Mouse (Mus musculus) thymus, postnatal 36 days (tissue): ENCODE data around the gene Ttf1.
"Not testable (repeated sequence)": the region's sequence is repeated elsewhere in the genome, so short reads cannot be mapped to it uniquely, and the experiment has no call there.

Source experiments
- DNase-seq, 2 experiments: peaks; one replicate each; pipeline ENCODE4 v3.0.0; 2022; ENCODE audit warnings: mixed read lengths in 2 of 2

The Ttf1 gene

GRCm38 (mm10) chr2:29065796-29066195 lies 5.7 kb downstream of the Ttf1 start:
- no peak for DNase-seq

- DNase-seq, result no peak
Observed at GRCm38 (mm10) chr2:29066410-29066809, 6.3 kb downstream of the Ttf1 start.

- no peak for DNase-seq
Observed at GRCm38 (mm10) chr2:29074676-29075075, 14.6 kb downstream of the Ttf1 start.

GRCm38 (mm10) chr2:29075331-29076070 lies 15.4 kb downstream of the Ttf1 start:
- DNase-seq, result no peak

GRCm38 (mm10) chr2:29076226-29076625 lies 16.2 kb downstream of the Ttf1 start:
- DNase-seq, result no peak

GRCm38 (mm10) chr2:29081965-29082364 lies 21.9 kb downstream of the Ttf1 start:
- DNase-seq, result no peak

GRCm38 (mm10) chr2:29086026-29086425 lies 26.0 kb downstream of the Ttf1 start:
- no peak for DNase-seq

GRCm38 (mm10) chr2:29089276-29089675 lies 29.2 kb downstream of the Ttf1 start:
- not testable (repeated sequence) for DNase-seq

GRCm38 (mm10) chr2:29095674-29096073 lies 35.6 kb downstream of the Ttf1 start:
- no peak for DNase-seq

GRCm38 (mm10) chr2:29096751-29097150 lies 36.7 kb downstream of the Ttf1 start:
- DNase-seq, result no peak

- peak; percentile 55 to 60 for DNase-seq
Observed at GRCm38 (mm10) chr2:29097465-29097864, 37.4 kb downstream of the Ttf1 start.

- DNase-seq, result not testable (repeated sequence)
Observed at GRCm38 (mm10) chr2:29097955-29098354, 37.9 kb downstream of the Ttf1 start.

GRCm38 (mm10) chr2:29098786-29099185 lies 38.7 kb downstream of the Ttf1 start:
- no peak for DNase-seq

- DNase-seq, result no peak
Observed at GRCm38 (mm10) chr2:29099646-29100045, 39.6 kb downstream of the Ttf1 start.

- no peak for DNase-seq
Observed at GRCm38 (mm10) chr2:29100822-29101534, 40.9 kb downstream of the Ttf1 start.

GRCm38 (mm10) chr2:29102416-29103377 lies 42.6 kb downstream of the Ttf1 start:
- DNase-seq, result not testable (repeated sequence)

- DNase-seq, result no peak
Observed at GRCm38 (mm10) chr2:29120969-29121368, 60.9 kb downstream of the Ttf1 start.

GRCm38 (mm10) chr2:29122446-29122845 lies 62.4 kb downstream of the Ttf1 start:
- peak in 1 of 2 experiments; percentile 33 for DNase-seq

GRCm38 (mm10) chr2:29123907-29124569 lies 64.0 kb downstream of the Ttf1 start, which contains the start of gene Setx:
Gene Setx (plus strand): TSS chr2:29124181.
- DNase-seq, result no peak

GRCm38 (mm10) chr2:29124571-29124935 lies 64.5 kb downstream of the Ttf1 start:
- no peak for DNase-seq

GRCm38 (mm10) chr2:29124936-29125701 lies 65.1 kb downstream of the Ttf1 start:
- peak; percentile 99 to 100 for DNase-seq
